Mouse (Mus musculus) midbrain, embryonic 15.5 days (tissue): ENCODE data around the gene Sfmbt2. TPM values are rescaled to one million over a fixed set of nuclear protein-coding genes. Genes with fewer than 3 reads are reported as not detected.

Source experiments
- ATAC-seq: fragments of 200-750 bp; cut with Nextera tagmentation; replicated peaks from 2 replicates; pipeline ENCODE4 v1.8.0; 2017; ENCODE audit warnings: moderate TSS enrichment
- H3K27ac ChIP-seq: fragments of 300-500 bp; sonication (generic); 2 replicates; pipeline ENCODE4 v1.5.1; 2015; ENCODE audit warnings: mild to moderate bottlenecking, inconsistent platforms
- H3K27me3 ChIP-seq: fragments of 300-500 bp; sonication (generic); replicated peaks from 2 replicates; pipeline ENCODE4 v1.6.1; 2015; ENCODE audit warnings: inconsistent platforms
- H3K36me3 ChIP-seq: fragments of 300-500 bp; sonication (generic); replicated peaks from 2 replicates; pipeline ENCODE4 v1.6.1; 2015; ENCODE audit warnings: inconsistent platforms
- H3K4me1 ChIP-seq: fragments of 300-500 bp; sonication (generic); 2 replicates; pipeline ENCODE4 v1.6.1; 2015; ENCODE audit warnings: inconsistent platforms
- H3K4me2 ChIP-seq: fragments of 300-500 bp; sonication (generic); 2 replicates; pipeline ENCODE4 v1.6.1; 2015; ENCODE audit warnings: inconsistent platforms, mild to moderate bottlenecking, moderate library complexity
- H3K4me3 ChIP-seq: fragments of 300-500 bp; sonication (generic); 2 replicates; pipeline ENCODE4 v1.5.1; 2015; ENCODE audit warnings: mild to moderate bottlenecking, inconsistent platforms
- H3K9ac ChIP-seq: fragments of 300-500 bp; sonication (generic); 2 replicates; pipeline ENCODE4 v1.6.1; 2015; ENCODE audit warnings: mild to moderate bottlenecking, inconsistent platforms
- H3K9me3 ChIP-seq: fragments of 300-500 bp; sonication (generic); 2 replicates; pipeline ENCODE4 v1.6.1; 2016; ENCODE audit warnings: inconsistent platforms
- WGBS: fragments of 180-500 bp; shearing (Covaris S2); methylation state at CpG from one replicate; pipeline ENCODE4 v1.1.7; 2015; ENCODE audit warnings: mixed read lengths; 5-methylcytosine and 5-hydroxymethylcytosine counted together
- polyA plus RNA-seq: library from polyadenylated mRNA; unstranded; fragments of >200 nt; fragmentation: Nextera tagmentation; extraction: Ambion mirVana; gene quantifications from 2 replicates; pipeline ENCODE4 v1.2.1, GENCODE M21; 2015

Sfmbt2 gene
- polyA plus RNA-seq, 1 experiment from 2014 or later: 6.3 TPM

DNA sequence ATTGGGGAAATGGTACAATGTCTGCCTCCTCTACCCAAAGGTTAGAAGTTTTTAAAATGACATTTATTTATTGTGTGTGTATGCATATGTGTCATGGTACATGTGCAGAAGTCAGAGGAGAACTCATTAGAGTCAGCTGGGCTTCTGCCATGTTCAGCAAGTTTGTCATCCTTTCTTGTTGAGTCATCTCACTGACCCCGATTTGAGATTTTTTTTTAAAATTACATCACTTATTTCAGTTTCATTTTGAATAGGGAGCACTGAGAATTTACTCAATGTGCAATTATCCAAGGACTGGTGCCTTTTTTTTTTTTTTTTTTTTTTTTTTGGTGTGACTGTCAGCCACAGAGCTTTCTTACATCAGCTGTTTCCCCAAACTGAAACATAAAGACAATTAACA lies 19.2 kb upstream of the Sfmbt2 start:
- Histone ChIP-seq H3K4me2 (no peak overlapping the region), H3K9me3 (no peaks in the 10 kb centered on the region), H3K27me3 (no peaks in the 10 kb centered on the region), H3K27ac (no peak overlapping the region), H3K4me3 (no peak overlapping the region), H3K36me3 (no peaks in the 10 kb centered on the region), H3K4me1 (no peaks in the 10 kb centered on the region), H3K9ac (no peak overlapping the region)
- WGBS: 89% methylated on average over 1 of the region's 1 CpGs
- ATAC-seq: no peak

DNA sequence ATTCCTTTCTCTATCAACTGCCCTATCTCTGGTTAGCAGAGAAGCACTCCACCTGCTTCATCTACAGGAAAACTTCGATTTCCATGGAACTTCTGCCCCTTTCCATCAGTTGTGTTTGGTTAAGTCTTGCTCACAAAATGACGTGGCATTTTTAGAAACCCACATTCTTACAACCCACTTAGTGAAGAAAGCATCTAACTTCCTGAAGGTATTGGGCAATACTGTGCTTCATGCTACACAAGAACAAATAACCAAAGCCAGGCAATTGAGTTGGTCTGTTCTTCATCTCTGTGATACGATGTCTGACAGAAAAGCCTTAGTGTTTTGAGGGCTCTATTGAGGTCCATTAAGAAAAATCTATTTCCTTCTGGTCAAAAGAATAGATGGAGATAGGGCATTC lies 17.4 kb upstream of the Sfmbt2 start:
- 81% methylated on average over 3 of the region's 3 CpGs for WGBS
- ATAC-seq: no peak
- H3K9me3 ChIP-seq: no peaks in the 10 kb centered on the region

DNA sequence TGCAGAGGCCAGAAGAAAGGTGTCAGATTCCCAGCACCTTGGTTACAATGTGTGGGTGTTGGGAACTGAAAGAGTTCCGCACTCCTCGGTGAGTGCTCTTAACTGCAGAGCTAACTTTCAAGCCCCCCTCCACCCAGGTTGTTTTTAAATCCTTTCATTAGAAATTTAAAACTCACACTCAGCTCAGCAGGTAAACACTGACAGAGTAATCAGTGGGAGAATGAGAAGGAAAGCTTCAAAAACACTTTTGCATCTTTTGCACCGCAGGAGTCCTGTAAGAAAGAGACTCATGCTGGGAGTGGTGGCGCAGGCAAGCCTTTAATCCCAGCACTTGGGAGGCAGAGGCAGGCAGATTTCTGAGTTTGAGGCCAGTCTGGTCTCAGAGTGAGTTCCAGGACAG lies 16.4 kb upstream of the Sfmbt2 start:
- Histone ChIP-seq H3K9ac (no peak overlapping the region), H3K27me3 (no peaks in the 10 kb centered on the region), H3K27ac (no peak overlapping the region), H3K4me2 (no peak overlapping the region), H3K36me3 (no peaks in the 10 kb centered on the region), H3K4me1 (no peaks in the 10 kb centered on the region), H3K9me3 (no peaks in the 10 kb centered on the region), H3K4me3 (no peak overlapping the region)
- no peak for ATAC-seq
- 59% methylated on average over 4 of the region's 4 CpGs for WGBS

More for the DNA sequence above, 17.4 kb upstream of the Sfmbt2 start:
- H3K36me3 ChIP-seq: no peaks in the 10 kb centered on the region
- H3K27ac ChIP-seq: no peak overlapping the region
- no peaks in the 10 kb centered on the region for H3K4me1 ChIP-seq
- no peak overlapping the region for H3K4me3 ChIP-seq
- no peak overlapping the region for H3K4me2 ChIP-seq
- H3K27me3 ChIP-seq: no peaks in the 10 kb centered on the region
- no peak overlapping the region for H3K9ac ChIP-seq

DNA sequence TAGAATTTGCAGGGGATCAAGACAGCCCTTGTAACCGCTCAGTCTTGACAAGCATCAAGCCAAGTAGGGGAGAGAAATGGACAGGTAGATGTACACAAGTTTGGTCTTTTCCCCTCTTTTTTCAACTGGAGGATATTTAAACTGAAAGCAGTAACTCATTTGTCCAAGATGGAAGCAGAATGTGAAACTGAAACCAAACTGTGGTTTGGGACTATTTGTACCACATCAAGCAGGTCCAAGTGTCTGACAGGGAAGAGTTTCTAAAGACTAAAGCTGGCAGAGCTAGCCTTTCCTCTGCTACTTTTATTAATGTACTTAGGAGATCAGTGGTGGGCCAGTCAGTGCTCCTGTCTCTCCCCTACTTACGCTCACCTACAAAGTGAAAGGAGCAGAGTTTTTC lies 10.4 kb upstream of the Sfmbt2 start:
- H3K4me2 ChIP-seq: no peak overlapping the region
- no peak overlapping the region for H3K27ac ChIP-seq
- H3K36me3 ChIP-seq: no peaks in the 10 kb centered on the region
- no peaks in the 10 kb centered on the region for H3K9me3 ChIP-seq
- 94% methylated on average over 2 of the region's 2 CpGs for WGBS
- H3K4me1 ChIP-seq: no peaks in the 10 kb centered on the region
- H3K27me3 ChIP-seq: no peaks in the 10 kb centered on the region
- ATAC-seq: no peak
- no peak overlapping the region for H3K9ac ChIP-seq
- H3K4me3 ChIP-seq: no peak overlapping the region

DNA sequence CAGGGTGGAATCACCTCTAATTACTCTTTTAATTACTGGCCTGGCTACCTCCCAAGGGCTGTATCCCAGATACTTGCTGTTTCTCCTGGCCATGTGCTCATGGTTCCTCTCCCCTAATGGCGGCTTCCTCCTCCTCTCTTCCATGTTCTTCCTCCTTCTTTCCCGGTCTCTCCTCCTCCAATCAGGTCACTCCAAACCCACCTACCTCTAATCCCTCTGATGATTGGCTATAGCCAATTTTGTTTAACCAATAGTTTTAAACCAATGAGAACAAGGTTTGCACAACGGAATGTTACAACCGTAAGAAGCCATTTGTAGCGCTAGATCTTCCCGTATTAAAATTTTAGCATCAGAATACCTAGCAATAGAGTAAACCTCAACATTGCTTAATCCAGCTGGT lies 5.2 kb upstream of the Sfmbt2 start:
- WGBS: 94% methylated on average over 6 of the region's 6 CpGs
- Histone ChIP-seq H3K9ac (no peak overlapping the region), H3K27me3 (peaks cover 19% of the 10 kb centered on the region)

DNA sequence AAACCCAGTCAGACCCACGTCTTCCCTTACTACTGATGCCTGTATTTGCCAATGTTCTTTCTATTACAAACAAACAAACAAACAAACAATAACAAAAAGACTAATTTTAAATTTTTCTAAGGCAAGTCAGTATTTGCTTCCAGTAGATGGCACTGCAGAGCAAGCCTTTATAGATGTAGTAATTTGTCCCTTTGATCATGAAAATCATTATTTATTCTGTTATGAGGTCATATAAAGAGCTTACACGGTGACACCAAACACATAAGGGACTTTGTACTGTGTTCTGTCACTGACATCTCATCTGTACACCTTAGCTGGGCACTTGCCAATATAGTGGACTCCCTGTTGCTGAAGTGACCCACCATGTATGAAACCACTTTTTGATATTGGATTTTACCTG lies 4.0 kb upstream of the Sfmbt2 start:
- Histone ChIP-seq H3K27ac (no peak overlapping the region), H3K36me3 (no peaks in the 10 kb centered on the region), H3K9me3 (no peaks in the 10 kb centered on the region), H3K4me3 (no peak overlapping the region), H3K4me1 (peaks cover 7% of the 10 kb centered on the region; the same call in 1 of the 2 replicates), H3K9ac (no peak overlapping the region), H3K27me3 (peaks cover 30% of the 10 kb centered on the region), H3K4me2 (no peak overlapping the region)
- WGBS: 22% methylated on average over 2 of the region's 2 CpGs
- no peak for ATAC-seq

More for the DNA sequence above, 5.2 kb upstream of the Sfmbt2 start:
- H3K4me1 ChIP-seq: no peaks in the 10 kb centered on the region
- no peaks in the 10 kb centered on the region for H3K9me3 ChIP-seq
- no peak for ATAC-seq
- H3K27ac ChIP-seq: no peak overlapping the region
- H3K4me2 ChIP-seq: no peak overlapping the region
- H3K36me3 ChIP-seq: no peaks in the 10 kb centered on the region
- H3K4me3 ChIP-seq: no peak overlapping the region

DNA sequence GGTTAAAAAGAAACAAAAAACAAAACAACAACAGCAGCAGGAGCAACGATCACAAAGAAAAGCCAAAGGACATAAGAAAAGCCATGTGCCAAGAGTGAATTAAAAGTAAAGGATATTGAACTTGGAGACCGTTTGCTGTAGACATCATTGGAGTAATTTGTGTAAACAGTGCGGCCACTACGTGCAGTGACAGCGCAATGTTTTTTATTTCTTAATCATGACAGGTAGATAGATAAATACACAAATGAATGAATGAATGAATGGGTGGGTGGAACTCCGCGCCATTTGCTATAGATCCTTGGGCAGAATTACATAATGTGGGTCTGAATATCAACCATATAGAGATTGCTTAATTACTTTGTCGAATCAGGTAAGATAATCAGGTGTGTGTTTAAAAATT lies 634 bp upstream of the Sfmbt2 start:
- ATAC-seq: no peak
- Histone ChIP-seq H3K27ac (no peak overlapping the region), H3K27me3 (peaks cover 37% of the 10 kb centered on the region), H3K9ac (no peak overlapping the region), H3K36me3 (no peaks in the 10 kb centered on the region), H3K9me3 (no peaks in the 10 kb centered on the region), H3K4me3 (no peak overlapping the region), H3K4me2 (no peak overlapping the region), H3K4me1 (peaks cover 25% of the 10 kb centered on the region)
- 2% methylated on average over 8 of the region's 8 CpGs for whole genome bisulfite sequencing

DNA sequence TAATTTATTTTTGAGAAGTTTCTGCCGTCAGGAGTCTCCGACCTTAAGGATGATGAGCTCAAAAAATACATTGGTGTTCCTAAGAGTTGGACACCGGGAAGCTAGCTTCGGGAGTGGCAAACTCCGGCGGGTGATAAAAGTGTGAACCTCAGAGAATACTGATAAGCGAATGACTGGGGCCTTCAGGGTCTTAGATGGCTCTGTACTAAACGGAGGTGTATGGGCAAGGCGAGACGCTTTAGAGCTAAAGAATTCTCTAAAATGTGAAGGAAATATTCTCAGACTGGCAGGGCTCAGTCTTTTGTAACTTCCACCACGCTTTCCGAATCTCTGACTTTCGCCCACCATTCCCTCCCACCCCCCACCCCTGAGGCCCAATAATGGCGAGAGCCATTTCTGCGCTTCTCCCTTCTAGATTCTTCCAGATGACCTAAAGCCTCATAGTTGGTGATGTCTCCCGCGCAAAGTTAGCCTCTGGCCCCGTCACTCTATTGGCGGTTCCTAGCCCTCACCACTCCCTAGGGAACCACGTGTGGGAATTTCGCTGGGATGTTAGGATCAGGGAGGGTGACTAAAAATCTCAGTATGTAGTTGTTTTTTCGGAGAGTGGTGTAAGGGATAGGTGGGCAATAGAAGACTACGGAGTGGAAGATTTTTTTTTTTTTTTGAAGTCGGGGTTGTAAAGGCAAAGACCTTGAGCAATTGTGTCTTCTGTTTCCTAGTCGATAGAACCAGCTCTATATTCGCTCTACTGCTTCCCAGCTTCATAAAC lies 563 bp downstream of the Sfmbt2 start:
- H3K27me3 ChIP-seq: peaks cover 42% of the 10 kb centered on the region
- no peak overlapping the region for H3K27ac ChIP-seq
- no peak overlapping the region for H3K9ac ChIP-seq
- H3K36me3 ChIP-seq: no peaks in the 10 kb centered on the region
- H3K4me3 ChIP-seq: no peak overlapping the region
- H3K4me2 ChIP-seq: no peak overlapping the region
- 1% methylated on average over 26 of the region's 26 CpGs for WGBS
- H3K9me3 ChIP-seq: no peaks in the 10 kb centered on the region
- ATAC-seq: no peak
- H3K4me1 ChIP-seq: peaks cover 35% of the 10 kb centered on the region

DNA sequence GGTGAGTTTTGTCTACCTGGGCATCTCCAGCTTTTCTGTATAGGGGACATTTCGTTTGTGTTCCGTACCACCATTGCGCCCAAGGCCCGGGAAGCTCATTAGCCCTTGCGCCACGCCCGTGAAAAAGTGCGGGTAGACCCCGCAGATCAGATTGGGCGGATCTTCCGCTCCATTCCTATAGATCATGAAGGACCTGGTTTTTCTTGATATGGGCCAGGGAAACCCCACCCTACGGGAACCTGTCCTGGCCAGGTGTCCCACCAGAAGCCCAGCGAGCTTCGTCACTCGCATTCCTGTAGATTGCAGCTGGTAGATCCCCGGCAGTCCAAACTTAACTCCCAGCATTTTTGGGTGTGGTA lies 1.1 kb downstream of the Sfmbt2 start:
- no peak overlapping the region for H3K27ac ChIP-seq
- peaks cover 37% of the 10 kb centered on the region for H3K4me1 ChIP-seq
- H3K36me3 ChIP-seq: no peaks in the 10 kb centered on the region
- ATAC-seq: no peak
- no peak overlapping the region for H3K9ac ChIP-seq
- H3K9me3 ChIP-seq: no peaks in the 10 kb centered on the region
- peak overlapping the region; percentile 94; the same call in 1 of the 2 replicates for H3K4me2 ChIP-seq
- 2% methylated on average over 16 of the region's 16 CpGs for WGBS
- H3K4me3 ChIP-seq: peak overlapping the region; percentile 77; the same call in 1 of the 2 replicates
- peaks cover 48% of the 10 kb centered on the region for H3K27me3 ChIP-seq

DNA sequence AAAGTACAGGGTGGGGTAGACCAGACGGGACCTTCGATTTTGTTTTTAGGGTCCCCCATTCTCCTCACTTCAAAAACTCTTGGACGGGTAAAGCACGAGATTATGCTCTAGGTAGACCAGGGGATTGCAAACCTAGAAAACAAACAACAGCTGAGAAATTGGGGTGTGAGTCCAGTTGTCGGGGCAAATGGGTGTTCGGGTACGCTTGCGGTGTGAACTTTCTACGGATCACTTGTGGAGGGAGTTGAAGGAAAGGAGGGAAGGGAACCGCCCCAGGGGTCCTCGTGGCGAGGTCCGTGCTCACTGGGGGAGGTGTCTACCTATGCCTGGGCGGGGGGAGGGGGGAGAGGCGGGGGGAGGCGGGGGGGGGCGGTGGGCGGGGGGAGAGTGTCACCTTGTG lies 1.6 kb downstream of the Sfmbt2 start:
- Histone ChIP-seq H3K4me3 (peak overlapping the region; percentile 77), H3K9ac (no peak overlapping the region), H3K36me3 (no peaks in the 10 kb centered on the region), H3K4me2 (peak overlapping the region; percentile 94), H3K9me3 (no peaks in the 10 kb centered on the region), H3K27ac (no peak overlapping the region), H3K27me3 (peaks cover 49% of the 10 kb centered on the region), H3K4me1 (peaks cover 37% of the 10 kb centered on the region)
- ATAC-seq: peak; percentile 1; the same call in 1 of the 2 replicates
- under 1% methylated on average over 10 of the region's 18 CpGs for WGBS

DNA sequence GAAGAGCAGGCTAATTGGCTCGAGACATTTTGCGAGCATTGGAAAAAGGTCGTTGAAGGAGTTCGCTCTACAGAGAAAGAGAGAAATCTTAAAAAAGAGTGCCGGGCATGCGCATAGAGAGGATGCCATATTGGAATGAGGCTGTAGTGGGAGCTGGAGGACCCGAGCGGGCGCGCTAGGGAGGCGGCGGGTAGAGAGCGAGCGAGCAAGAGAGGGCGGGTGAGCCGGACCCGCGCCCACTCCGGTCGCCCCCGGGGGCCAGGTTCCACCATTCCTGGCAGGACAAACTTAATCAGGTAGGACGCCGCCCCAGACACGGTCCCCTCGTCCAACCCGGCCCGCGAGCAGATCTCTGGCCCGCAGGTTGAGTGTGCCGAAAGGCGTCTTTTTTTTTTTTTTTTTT lies 2.0 kb downstream of the Sfmbt2 start:
- peak overlapping the region; percentile 77 for H3K4me3 ChIP-seq
- H3K27me3 ChIP-seq: peaks cover 46% of the 10 kb centered on the region
- H3K27ac ChIP-seq: peak overlapping the region; percentile 55
- under 1% methylated on average over 29 of the region's 31 CpGs for WGBS
- H3K4me1 ChIP-seq: peaks cover 37% of the 10 kb centered on the region
- H3K9ac ChIP-seq: peak overlapping the region; percentile 51
- no peaks in the 10 kb centered on the region for H3K36me3 ChIP-seq
- peak; percentile 85 for ATAC-seq
- H3K4me2 ChIP-seq: peak overlapping the region; percentile 94
- H3K9me3 ChIP-seq: no peaks in the 10 kb centered on the region

DNA sequence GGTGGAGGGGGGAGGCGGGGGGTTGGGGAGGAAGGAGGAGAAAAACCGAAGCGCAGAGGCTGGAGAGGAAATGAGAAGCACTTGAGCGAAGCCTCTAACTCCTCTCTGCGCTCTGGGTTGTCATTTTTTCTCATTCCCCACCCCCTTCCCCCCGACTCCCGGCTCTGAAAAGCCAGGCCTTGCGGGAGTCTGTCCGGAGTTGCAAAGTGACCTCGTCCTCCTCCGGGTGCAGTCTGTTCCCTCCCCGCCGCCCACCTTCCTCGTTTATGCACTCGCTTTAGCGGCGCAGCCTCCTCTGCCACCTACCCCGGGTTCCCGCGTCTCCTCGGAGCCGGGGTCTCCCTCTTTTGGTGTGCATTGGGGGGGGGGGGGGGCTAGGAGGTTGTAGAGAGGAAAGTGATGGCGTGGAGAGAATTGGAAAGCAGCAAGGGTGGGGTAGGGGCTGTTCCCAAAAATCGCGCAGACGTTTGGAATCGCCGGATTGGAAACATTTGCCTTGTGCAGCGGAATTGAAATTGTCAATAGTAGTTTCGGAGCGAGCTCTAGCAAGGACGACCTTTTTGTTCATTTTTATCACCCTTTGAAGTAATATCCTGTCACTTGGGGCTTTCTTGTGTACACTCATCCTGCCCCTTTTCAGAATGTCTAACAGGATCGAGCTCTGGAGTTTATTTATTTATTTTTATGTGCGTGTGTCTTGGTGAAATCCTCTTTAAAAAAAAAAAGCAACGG lies 2.6 kb downstream of the Sfmbt2 start:
- ATAC-seq: peak; percentile 45
- 0 out of 2 replicates have a peak overlapping the region, but pooled peaks have one; percentile 3 for H3K27ac ChIP-seq

More for the DNA sequence above, 2.6 kb downstream of the Sfmbt2 start:
- Histone ChIP-seq H3K36me3 (no peaks in the 10 kb centered on the region), H3K27me3 (peaks cover 43% of the 10 kb centered on the region), H3K9me3 (no peaks in the 10 kb centered on the region), H3K4me2 (peak overlapping the region; percentile 94), H3K4me3 (peak overlapping the region; percentile 77), H3K4me1 (peaks cover 37% of the 10 kb centered on the region), H3K9ac (peak overlapping the region; percentile 51)
- WGBS: under 1% methylated on average over 34 of the region's 35 CpGs
